Mouse (Mus musculus) liver, embryonic 14.5 days (tissue): ENCODE data around the gene Olfr1201. TPM values are rescaled to one million over a fixed set of nuclear protein-coding genes. Genes with fewer than 3 reads are reported as not detected.

ENCODE experiments used
- ATAC-seq: fragments of 200-750 bp; cut with Nextera tagmentation; 2 replicates; pipeline ENCODE4 v1.8.0; 2017; ENCODE audit warnings: moderate number of reproducible peaks, mild to moderate bottlenecking, moderate library complexity; ENCODE audit not compliant: insufficient read depth
- DNase-seq, 3 experiments: peaks; one replicate each; pipeline ENCODE4 v3.0.0-alpha.2; 2012 to 2013; ENCODE audit warnings: low read depth in 3 of 3, low spot score in 3 of 3
- H3K27ac ChIP-seq: fragments of 300-500 bp; sonication (generic); 2 replicates; pipeline ENCODE4 v1.5.1; 2014; ENCODE audit warnings: moderate library complexity, mild to moderate bottlenecking, control low read depth, inconsistent platforms
- H3K27me3 ChIP-seq: fragments of 300-500 bp; sonication (generic); 2 replicates; pipeline ENCODE4 v1.6.1; 2014; ENCODE audit warnings: mild to moderate bottlenecking, low read length, moderate library complexity; ENCODE audit not compliant: control insufficient read depth, insufficient read depth
- H3K36me3 ChIP-seq: fragments of 300-500 bp; sonication (generic); replicated peaks from 2 replicates; pipeline ENCODE4 v1.6.1; 2014; ENCODE audit warnings: low read depth; ENCODE audit not compliant: control insufficient read depth, insufficient read depth
- H3K4me1 ChIP-seq, 2 experiments: fragments of 200-500 bp in 1 of 2; fragments of 300-500 bp in 1 of 2; sonication (generic) in 1 of 2; replicated peaks; 2 replicates each; pipeline ENCODE4 v1.6.1; 2012 to 2014; ENCODE audit warnings: antibody characterized with exemption in 1 of 2, inconsistent platforms in 1 of 2, low read length in 1 of 2; ENCODE audit not compliant: control insufficient read depth in 2 of 2, insufficient read depth in 2 of 2
- H3K4me2 ChIP-seq: fragments of 300-500 bp; sonication (generic); 2 replicates; pipeline ENCODE4 v1.6.1; 2014; ENCODE audit warnings: low read depth, mild to moderate bottlenecking, control low read depth, moderate library complexity
- H3K4me3 ChIP-seq, 2 experiments: fragments of 200-500 bp in 1 of 2; fragments of 300-500 bp in 1 of 2; sonication (generic) in 1 of 2; 2 replicates each; pipeline ENCODE4 v1.5.1; 2012 to 2014; ENCODE audit warnings: low read depth in 2 of 2, low read length in 2 of 2, mild to moderate bottlenecking in 2 of 2, control low read depth in 1 of 2, inconsistent platforms in 1 of 2, moderate library complexity in 1 of 2; ENCODE audit not compliant: insufficient read depth in 1 of 2
- H3K9ac ChIP-seq: fragments of 300-500 bp; sonication (generic); replicated peaks from 2 replicates; pipeline ENCODE4 v1.6.1; 2014; ENCODE audit warnings: mild to moderate bottlenecking, control low read depth, moderate library complexity
- H3K9me3 ChIP-seq: fragments of 300-500 bp; sonication (generic); 2 replicates; pipeline ENCODE4 v1.6.1; 2016; ENCODE audit warnings: low read length, mixed read lengths; ENCODE audit not compliant: control insufficient read depth
- CTCF ChIP-seq: IDR thresholded peaks from 2 replicates; pipeline ENCODE4 v1.5.1; 2016; ENCODE audit warnings: antibody characterized with exemption, low read depth, control low read depth
- EP300 ChIP-seq: IDR thresholded peaks from 2 replicates; pipeline ENCODE4 v1.6.1; 2016; ENCODE audit warnings: antibody characterized with exemption, low read depth
- WGBS: fragments of 180-500 bp; shearing (Covaris S2); extraction: QIAGEN DNeasy Blood & Tissue Kit; methylation state at CpG from one replicate; pipeline ENCODE4 v1.1.7; 2014; ENCODE audit not compliant: insufficient replicate concordance; 5-methylcytosine and 5-hydroxymethylcytosine counted together
- polyA plus RNA-seq, 2 experiments: library from polyadenylated mRNA; depleted of rRNA in 1 of 2; stranded (reverse) in 1 of 2; unstranded in 1 of 2; fragments of >200 nt; fragmentation: Nextera tagmentation in 1 of 2; extraction: Ambion mirVana in 1 of 2; gene quantifications; 2 replicates each; pipeline versions ENCODE4 v1.2.1 to v1.2.3; 2012 to 2014

Olfr1201 gene
- polyA plus RNA-seq (2012; rRNA removed): not detected in 2 replicates
- polyA plus RNA-seq (2014; fragmentation: Nextera tagmentation; extraction: Ambion mirVana): not detected in 2 replicates

GRCm38 (mm10) chr2:88792736-88793135 is at the start of gene Olfr1201:
Gene Olfr1201, plus strand, starts transcription at chr2:88793036.
- Histone ChIP-seq H3K4me3 (no peak within 1 kb of the TSS), H3K4me1 (no peaks in the 10 kb centered on the region), H3K4me2 (no peak within 1 kb of the TSS), H3K27ac (no peak within 1 kb of the TSS), H3K36me3 (no peaks in the 10 kb centered on the region), H3K9me3 (no peaks in the 10 kb centered on the region), H3K9ac (no peak within 1 kb of the TSS), H3K27me3 (no peaks in the 10 kb centered on the region)
- 67% methylated on average over 6 of the region's 6 CpGs for WGBS
- DNase-seq: no peak
- ATAC-seq: no peak
- TF ChIP-seq CTCF: no peak
- no peak for TF ChIP-seq EP300

- no peaks in the 10 kb centered on the region for H3K27me3 ChIP-seq
- no peak overlapping the region for H3K9ac ChIP-seq
- WGBS: 53% methylated on average over 3 of the region's 3 CpGs
- no peaks in the 10 kb centered on the region for H3K4me1 ChIP-seq
- H3K9me3 ChIP-seq: no peaks in the 10 kb centered on the region
- H3K36me3 ChIP-seq: no peaks in the 10 kb centered on the region
- TF ChIP-seq EP300: no peak
- no peak for TF ChIP-seq CTCF
- DNase-seq (no peak), ATAC-seq (no peak)
- no peak overlapping the region for H3K4me2 ChIP-seq
- no peak overlapping the region for H3K27ac ChIP-seq
- no peak overlapping the region for H3K4me3 ChIP-seq
Measured at GRCm38 (mm10) chr2:88743379-88743778, 49.5 kb upstream of the Olfr1201 start.

- Histone ChIP-seq H3K9ac (no peak within 1 kb of the TSS), H3K4me2 (no peak within 1 kb of the TSS), H3K4me1 (no peaks in the 10 kb centered on the region), H3K9me3 (no peaks in the 10 kb centered on the region), H3K27me3 (no peaks in the 10 kb centered on the region), H3K4me3 (no peak within 1 kb of the TSS), H3K27ac (no peak within 1 kb of the TSS), H3K36me3 (no peaks in the 10 kb centered on the region)
- TF ChIP-seq EP300: no peak
- TF ChIP-seq CTCF: no peak
- no peak for DNase-seq
- no peak for ATAC-seq
- WGBS: 52% methylated on average over 2 of the region's 2 CpGs
Measured at GRCm38 (mm10) chr2:88751270-88751669, 41.6 kb upstream of the Olfr1201 start, which contains the start of gene Olfr1198. Gene Olfr1198, minus strand, starts transcription at chr2:88751370.

- WGBS: 58% methylated on average over 2 of the region's 2 CpGs
- Histone ChIP-seq H3K4me2 (no peak within 1 kb of the TSS), H3K36me3 (no peaks in the 10 kb centered on the region), H3K27ac (no peak within 1 kb of the TSS), H3K9ac (no peak within 1 kb of the TSS), H3K9me3 (no peaks in the 10 kb centered on the region), H3K27me3 (no peaks in the 10 kb centered on the region), H3K4me3 (no peak within 1 kb of the TSS), H3K4me1 (no peaks in the 10 kb centered on the region)
- TF ChIP-seq EP300 (no peak), CTCF (no peak)
- DNase-seq (no peak), ATAC-seq (no peak)
Measured at GRCm38 (mm10) chr2:88760369-88760768, 32.5 kb upstream of the Olfr1201 start, which contains the start of gene Olfr1199. Gene Olfr1199, minus strand, starts transcription at chr2:88760469.

- no peak for TF ChIP-seq CTCF
- TF ChIP-seq EP300: no peak
Measured at GRCm38 (mm10) chr2:88770388-88770787, 22.4 kb upstream of the Olfr1201 start, which contains the start of gene Olfr1200. Gene Olfr1200, minus strand, starts transcription at chr2:88770488.

More at GRCm38 (mm10) chr2:88770388-88770787, 22.4 kb upstream of the Olfr1201 start, which contains the start of gene Olfr1200:
- Histone ChIP-seq H3K4me3 (no peak within 1 kb of the TSS), H3K4me2 (no peak within 1 kb of the TSS), H3K4me1 (no peaks in the 10 kb centered on the region), H3K36me3 (no peaks in the 10 kb centered on the region), H3K9ac (no peak within 1 kb of the TSS), H3K27me3 (no peaks in the 10 kb centered on the region), H3K27ac (no peak within 1 kb of the TSS), H3K9me3 (no peaks in the 10 kb centered on the region)
- ATAC-seq (no peak), DNase-seq (no peak)
- 55% methylated on average over 2 of the region's 2 CpGs for WGBS
